Mouse (Mus musculus) lung, postnatal 4 days (tissue): Measurements from ENCODE around the gene Plcl1.
A peak's percentile ranks its signal among the peaks of the same experiment; 100 is the strongest.

Experiments
- DNase-seq, 2 experiments: peaks; one replicate each; pipeline ENCODE4 v3.0.0; 2021

The Plcl1 gene

GRCm38 (mm10) chr1:55618617-55619286 lies 213.0 kb downstream of the Plcl1 start:
- no peak for DNase-seq

GRCm38 (mm10) chr1:55631496-55631895 lies 225.8 kb downstream of the Plcl1 start:
- DNase-seq, result no peak

GRCm38 (mm10) chr1:55632024-55632423 lies 226.3 kb downstream of the Plcl1 start:
- no peak for DNase-seq

GRCm38 (mm10) chr1:55633326-55633725 lies 227.6 kb downstream of the Plcl1 start:
- DNase-seq, result no peak

- DNase-seq, result no peak
These were observed 253.9 kb downstream of the Plcl1 start for GRCm38 (mm10) chr1:55659518-55660210.

- DNase-seq, result no peak
These were observed 255.7 kb downstream of the Plcl1 start for GRCm38 (mm10) chr1:55661381-55661780.

- no peak for DNase-seq
These were observed 259.6 kb downstream of the Plcl1 start for GRCm38 (mm10) chr1:55665137-55665827.

GRCm38 (mm10) chr1:55665828-55666673 lies 260.3 kb downstream of the Plcl1 start:
- peak in 1 of 2 experiments; percentile 8 for DNase-seq

- no peak for DNase-seq
These were observed 261.1 kb downstream of the Plcl1 start for GRCm38 (mm10) chr1:55666798-55667197.

- no peak for DNase-seq
These were observed 263.0 kb downstream of the Plcl1 start for GRCm38 (mm10) chr1:55668622-55669237.

- no peak for DNase-seq
These were observed 277.0 kb downstream of the Plcl1 start for GRCm38 (mm10) chr1:55682676-55683075.

GRCm38 (mm10) chr1:55686261-55686660 lies 280.5 kb downstream of the Plcl1 start:
- DNase-seq, result no peak

GRCm38 (mm10) chr1:55693636-55694220 lies 288.0 kb downstream of the Plcl1 start:
- DNase-seq, result no peak

GRCm38 (mm10) chr1:55696206-55696605 lies 290.5 kb downstream of the Plcl1 start:
- no peak for DNase-seq

GRCm38 (mm10) chr1:55699393-55699970 lies 293.8 kb downstream of the Plcl1 start:
- no peak for DNase-seq

GRCm38 (mm10) chr1:55700016-55700415 lies 294.3 kb downstream of the Plcl1 start:
- no peak for DNase-seq

GRCm38 (mm10) chr1:55700726-55701125 lies 295.0 kb downstream of the Plcl1 start:
- no peak for DNase-seq

- DNase-seq, result no peak
These were observed 295.9 kb downstream of the Plcl1 start for GRCm38 (mm10) chr1:55701601-55702000.

GRCm38 (mm10) chr1:55702106-55702505 lies 296.4 kb downstream of the Plcl1 start:
- no peak for DNase-seq

- DNase-seq, result no peak
These were observed 299.0 kb downstream of the Plcl1 start for GRCm38 (mm10) chr1:55704707-55705106.

- DNase-seq, result no peak
These were observed 299.5 kb downstream of the Plcl1 start for GRCm38 (mm10) chr1:55705173-55705572.

GRCm38 (mm10) chr1:55705756-55706155 lies 300.0 kb downstream of the Plcl1 start:
- no peak for DNase-seq
